Mouse (Mus musculus) megakaryocyte-erythroid progenitor cell, adult 5-6 weeks (primary cell): ENCODE measurements around the gene Rala. TPM values are rescaled to one million over a fixed set of nuclear protein-coding genes. Genes with fewer than 3 reads are reported as not detected.

Experiments used
- total RNA-seq, 2 experiments: library from RNA; stranded (forward) in 1 of 2; stranded (reverse) in 1 of 2; fragments of 200-1000, 215-1000 nt in 1 of 2; fragments of >200 nt in 1 of 2; fragmentation: Nextera tagmentation in 1 of 2; gene quantifications; 2 replicates each; pipeline ENCODE4 v1.2.3; 2014 to 2017

Rala gene
- total RNA-seq, 2 experiments from 2014 or later = 6.7 to 24.1 TPM

Other genes with a start within 250 kb of the Rala start
- 46.3 and 59.2 TPM in 2 replicates for gene Mplkip, start 249.0 kb downstream of the Rala start, total RNA-seq (2014; fragmentation: Nextera tagmentation)
- gene Mplkip, start 249.0 kb downstream of the Rala start, total RNA-seq (2017) = 34.0 and 49.9 TPM in 2 replicates
- 2.2 TPM in 1 of 2 replicates, not detected in the other for gene Sugct, start 248.7 kb downstream of the Rala start, total RNA-seq (2014; fragmentation: Nextera tagmentation)
- 1.1 TPM in 1 of 2 replicates, not detected in the other for gene Sugct, start 248.7 kb downstream of the Rala start, total RNA-seq (2017)
- 65.4 and 76.8 TPM in 2 replicates for gene Cdk13, start 139.1 kb downstream of the Rala start, total RNA-seq (2014; fragmentation: Nextera tagmentation)
- gene Cdk13, start 139.1 kb downstream of the Rala start, total RNA-seq (2017) = 71.8 and 111 TPM in 2 replicates
- gene Yae1d1, start 49.1 kb upstream of the Rala start, total RNA-seq (2014; fragmentation: Nextera tagmentation) = 21.8 and 24.1 TPM in 2 replicates
- 18.1 and 23.2 TPM in 2 replicates for gene Yae1d1, start 49.1 kb upstream of the Rala start, total RNA-seq (2017)